In the genomic region with DNA sequence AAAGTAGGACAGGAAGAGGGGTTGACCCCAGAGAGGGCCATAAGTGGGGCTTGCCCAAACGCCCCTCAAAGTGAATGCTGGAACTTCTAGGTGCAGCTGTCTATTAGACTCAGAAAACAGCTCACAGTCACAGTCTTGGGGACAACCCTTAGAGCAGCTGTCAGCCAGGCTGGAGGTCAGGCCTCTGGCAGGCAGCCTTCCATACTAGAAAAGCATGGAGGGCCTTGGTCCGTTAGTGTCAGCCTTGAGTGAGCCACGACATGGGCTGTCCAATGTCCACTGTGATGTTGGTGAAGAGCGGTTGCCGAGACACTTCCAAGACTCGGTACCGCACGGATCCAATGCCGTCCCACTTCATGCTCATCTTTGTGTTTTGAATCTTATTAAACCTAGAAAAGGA, we compare ENCODE assay signal across 25 mouse cellular contexts. TPM values are rescaled to one million over a fixed set of nuclear protein-coding genes. Genes with fewer than 3 reads are reported as not detected.
"Had no signal": no experiment of that assay in that cellular context is flagged by ENCODE, and none has a peak within 500 bp of the region (broad histone marks: within the 10 kb centered on the region; RNA-seq: fewer than 3 reads in every experiment).

No protein-coding gene starts in this region.

- H3K4me3 ChIP-seq: embryonic facial prominence, embryonic 10.5 days; embryonic facial prominence, embryonic 12.5 days; embryonic facial prominence, embryonic 13.5 days; embryonic facial prominence, embryonic 15.5 days; erythroblast, embryonic 14.5 days; forebrain, embryonic 12.5 days; forebrain, embryonic 13.5 days; forebrain, embryonic 15.5 days; gastrocnemius, adult 2 months; heart, adult 2 months; heart, embryonic 10.5 days had no signal

- H3K4me2 ChIP-seq: embryonic facial prominence, embryonic 12.5 days; embryonic facial prominence, embryonic 13.5 days; embryonic facial prominence, embryonic 15.5 days; forebrain, embryonic 12.5 days; forebrain, embryonic 13.5 days; forebrain, embryonic 15.5 days; heart, embryonic 11.5 days had no signal

- H3K27me3 ChIP-seq: embryonic facial prominence, embryonic 12.5 days; embryonic facial prominence, embryonic 13.5 days; embryonic facial prominence, embryonic 15.5 days; forebrain, embryonic 12.5 days; forebrain, embryonic 13.5 days; forebrain, embryonic 15.5 days had no signal

- DNase-seq: cerebellum, postnatal 14 days; cerebellum, postnatal 25 days; cerebellum, postnatal 36 days; embryo, embryonic 11 days; forebrain, postnatal 0 days; gastrocnemius, adult 2 months; gastrocnemius, postnatal 10 days; gastrocnemius, postnatal 14 days; gastrocnemius, postnatal 25 days; gastrocnemius, postnatal 36 days; heart, adult 11 months; heart, adult 18-20 months; heart, adult 2 months had no signal

RNA-seq across cellular contexts. Expression of a gene that starts 1.3 kb away (rescaled TPM):
- total RNA-seq: gastrocnemius, postnatal 25 days; granulocyte monocyte progenitor cell, adult 5-6 weeks had no signal

RNA-seq across cellular contexts. Expression of a gene that starts 9.7 kb away (rescaled TPM):
- total RNA-seq: common myeloid progenitor, adult 5-6 weeks; granulocyte monocyte progenitor cell, adult 5-6 weeks had no signal

RNA-seq across cellular contexts. Expression of a gene that starts 39.3 kb away (rescaled TPM):
- total RNA-seq: granulocyte monocyte progenitor cell, adult 5-6 weeks had no signal
